Mouse (Mus musculus) heart, adult 2 months (tissue): ENCODE measurements around the gene Golga4. TPM values are rescaled to one million over a fixed set of nuclear protein-coding genes. Genes with fewer than 3 reads are reported as not detected.
A peak's percentile ranks its signal among the peaks of the same experiment; 100 is the strongest.

Experiments
- DNase-seq, 2 experiments: peaks; one replicate each; pipeline ENCODE4 v3.0.0; 2021
- H3K27ac ChIP-seq: fragments of 200-600 bp; 2 replicates; pipeline ENCODE4 v1.8.1; 2022
- H3K27me3 ChIP-seq: fragments of 200-500 bp; 2 replicates; pipeline ENCODE4 v1.6.1; 2012; ENCODE audit warnings: mild to moderate bottlenecking, low read length, inconsistent platforms, mixed read lengths; ENCODE audit not compliant: control insufficient read depth, insufficient read depth
- H3K36me3 ChIP-seq: fragments of 200-500 bp; 2 replicates; pipeline ENCODE4 v1.6.1; 2012; ENCODE audit warnings: low read length, inconsistent platforms; ENCODE audit not compliant: control insufficient read depth, insufficient read depth
- H3K4me1 ChIP-seq: fragments of 200-500 bp; 2 replicates; pipeline ENCODE4 v1.6.1; 2011; ENCODE audit warnings: low read length; ENCODE audit not compliant: control insufficient read depth, insufficient read depth
- H3K4me3 ChIP-seq: fragments of 200-600 bp; 2 replicates; pipeline ENCODE4 v1.8.1; 2022
- H3K79me2 ChIP-seq: fragments of 200-500 bp; replicated peaks from 2 replicates; pipeline ENCODE4 v1.6.1; 2012; ENCODE audit warnings: mild to moderate bottlenecking, inconsistent platforms, low read length, moderate library complexity, mixed read lengths; ENCODE audit not compliant: control insufficient read depth, insufficient read depth
- H3K9ac ChIP-seq: fragments of 200-500 bp; 2 replicates; pipeline ENCODE4 v1.6.1; 2012; ENCODE audit warnings: low read depth, mild to moderate bottlenecking, control low read depth, inconsistent platforms, low read length, mixed read lengths
- CTCF ChIP-seq: fragments of 200-600 bp; IDR thresholded peaks from 2 replicates; pipeline ENCODE4 v1.8.1; 2022; ENCODE audit warnings: antibody characterized with exemption, mild to moderate bottlenecking, moderate library complexity
- EP300 ChIP-seq: fragments of 200-500 bp; IDR thresholded peaks from 2 replicates; pipeline ENCODE4 v1.6.1; 2011; ENCODE audit warnings: low read depth, low read length, control low read depth; ENCODE audit not compliant: insufficient read depth
- POLR2A ChIP-seq: fragments of 200-500 bp; IDR thresholded peaks from 2 replicates; pipeline ENCODE4 v1.6.1; 2011; ENCODE audit warnings: mild to moderate bottlenecking, low read depth, low read length, control low read depth; ENCODE audit not compliant: insufficient read depth
- WGBS: fragments of 180-500 bp; shearing (Covaris S2); methylation state at CpG from one replicate; pipeline ENCODE4 v1.1.7; 2018; 5-methylcytosine and 5-hydroxymethylcytosine counted together
- intact Hi-C: fragments of 180-260 bp; cut with DNase I; formaldehyde crosslinking; loops from one replicate; pipeline ENCODE4 v1.15.1; 2025
- polyA plus RNA-seq: library from polyadenylated mRNA; depleted of rRNA; stranded (reverse); fragments of >200 nt; gene quantifications from 2 replicates; pipeline ENCODE4 v1.2.3, GENCODE M21; 2012
- total RNA-seq, 2 experiments: library from RNA; stranded (reverse); gene quantifications; 2 replicates each; pipeline ENCODE4 v1.2.3; 2021

Golga4 gene
- total and polyA plus RNA-seq, 3 experiments = 34.4 to 420 (median 350) TPM

DNA sequence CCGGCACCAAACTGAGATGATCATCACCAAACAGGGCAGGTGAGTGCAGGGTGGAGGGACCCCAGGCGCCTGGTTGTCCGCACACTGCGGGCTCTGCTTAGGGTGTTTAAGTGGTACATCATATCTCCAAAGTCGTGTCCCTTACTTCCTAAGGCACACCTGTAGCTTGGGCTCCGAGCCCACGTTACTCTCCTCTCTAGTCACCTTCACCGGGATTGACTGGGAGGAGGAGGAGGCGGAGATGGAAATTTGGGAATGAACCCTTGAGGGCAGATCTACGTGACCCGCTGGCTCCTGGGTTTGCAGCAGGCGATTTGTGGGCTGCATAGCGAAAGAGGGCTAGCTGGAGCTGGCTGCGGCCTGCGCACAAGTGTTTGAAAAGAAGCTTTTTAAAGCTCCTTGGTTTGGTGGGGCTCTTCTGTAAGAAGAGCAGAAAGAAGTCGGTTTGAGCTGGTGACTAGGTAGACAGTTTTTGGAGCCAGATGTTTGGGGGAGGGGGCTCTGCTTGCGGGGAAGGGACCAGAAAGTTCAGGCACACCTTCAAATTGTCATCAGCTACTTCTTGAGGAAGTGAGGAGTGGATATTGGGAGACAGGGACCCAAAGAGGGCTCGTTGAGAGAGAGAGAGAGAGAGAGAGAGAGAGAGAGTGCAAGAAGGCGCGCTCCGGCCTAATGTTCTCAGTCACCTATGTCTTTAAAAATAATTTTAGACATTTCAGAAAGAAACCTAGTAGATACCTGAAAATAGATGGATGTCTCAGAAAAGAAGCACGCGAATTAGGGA lies 26.4 kb upstream of the Golga4 start:
- H3K27ac ChIP-seq = no peak overlapping the region
- no peak overlapping the region for H3K4me3 ChIP-seq
- no peaks in the 10 kb centered on the region for H3K36me3 ChIP-seq
- WGBS = 31% methylated on average over 23 of the region's 23 CpGs
- H3K9ac ChIP-seq = no peak overlapping the region
- H3K27me3 ChIP-seq = peaks cover 33% of the 10 kb centered on the region
- DNase-seq = no peak
- H3K4me1 ChIP-seq = peaks cover 4% of the 10 kb centered on the region
- intact Hi-C loops = no loop called here
- TF ChIP-seq CTCF (no peak), EP300 (no peak), POLR2A (no peak)
- no peaks in the 10 kb centered on the region for H3K79me2 ChIP-seq

GRCm38 (mm10) chr9:118480292-118480690 lies 25.8 kb upstream of the Golga4 start:
- H3K27me3 ChIP-seq = peaks cover 33% of the 10 kb centered on the region
- no peak overlapping the region for H3K9ac ChIP-seq
- intact Hi-C loops = no loop called here
- no peak overlapping the region for H3K27ac ChIP-seq
- WGBS = 31% methylated on average over 14 of the region's 14 CpGs
- DNase-seq = no peak
- H3K4me3 ChIP-seq = no peak overlapping the region
- H3K4me1 ChIP-seq = peaks cover 4% of the 10 kb centered on the region
- no peaks in the 10 kb centered on the region for H3K79me2 ChIP-seq
- TF ChIP-seq POLR2A (no peak), EP300 (no peak), CTCF (no peak)
- no peaks in the 10 kb centered on the region for H3K36me3 ChIP-seq

- peaks cover 4% of the 10 kb centered on the region for H3K4me1 ChIP-seq
- peaks cover 36% of the 10 kb centered on the region for H3K27me3 ChIP-seq
- WGBS = 75% methylated on average over 10 of the region's 10 CpGs
- no peaks in the 10 kb centered on the region for H3K79me2 ChIP-seq
- no peak overlapping the region for H3K9ac ChIP-seq
- DNase-seq = no peak
- intact Hi-C loops = no loop called here
- H3K4me3 ChIP-seq = no peak overlapping the region
- no peak overlapping the region for H3K27ac ChIP-seq
- no peaks in the 10 kb centered on the region for H3K36me3 ChIP-seq
- TF ChIP-seq POLR2A = no peak
- TF ChIP-seq CTCF = no peak
- no peak for TF ChIP-seq EP300
These were observed 23.9 kb upstream of the Golga4 start for GRCm38 (mm10) chr9:118482210-118482609.

DNA sequence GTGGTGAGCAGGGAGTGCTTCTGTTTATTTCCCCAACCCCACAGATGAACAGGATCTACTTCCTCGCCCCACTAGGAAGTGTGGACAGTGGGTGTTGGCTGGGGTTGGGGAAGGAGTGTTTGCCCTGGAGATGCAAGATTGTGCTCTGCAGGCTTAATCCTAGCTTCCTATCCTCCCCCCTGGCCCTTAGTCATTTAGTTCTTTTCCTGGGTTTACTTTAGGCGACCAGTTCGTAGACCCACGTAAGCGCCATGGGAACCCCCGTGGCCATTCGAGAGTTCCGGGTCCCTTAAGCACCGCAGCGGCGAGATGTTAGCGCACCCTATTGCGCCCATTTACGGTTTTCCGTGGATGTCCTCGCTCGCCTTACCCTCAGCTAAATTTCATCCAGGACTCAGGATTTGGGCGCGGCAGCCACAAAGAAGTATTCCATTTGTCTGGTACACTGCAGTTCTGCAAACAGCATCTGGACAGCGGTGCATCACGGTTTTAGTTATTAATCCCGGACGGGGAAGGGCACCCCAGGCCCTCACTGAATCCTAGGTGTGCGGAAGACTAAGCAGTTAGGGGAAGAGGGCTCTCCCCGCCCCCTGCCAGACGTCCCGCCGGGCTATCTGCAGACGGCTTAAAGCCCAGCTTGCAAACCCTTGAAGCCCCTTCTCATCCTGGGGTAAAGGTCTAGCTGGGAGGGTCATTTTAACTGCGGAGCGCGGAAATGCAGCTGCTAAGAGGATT lies 19.5 kb upstream of the Golga4 start:
- Histone ChIP-seq H3K36me3 (no peaks in the 10 kb centered on the region), H3K27ac (no peak overlapping the region), H3K79me2 (no peaks in the 10 kb centered on the region), H3K4me3 (no peak overlapping the region), H3K27me3 (peaks cover 13% of the 10 kb centered on the region), H3K4me1 (no peaks in the 10 kb centered on the region; the same call in 1 of the 2 replicates), H3K9ac (no peak overlapping the region)
- no peak for TF ChIP-seq CTCF
- no peak for TF ChIP-seq EP300
- no peak for TF ChIP-seq POLR2A
- no peak for DNase-seq
- WGBS = 11% methylated on average over 32 of the region's 32 CpGs
- intact Hi-C loops = loop anchor here (5.0 kb wide), 1 partner anchor 334 kb away; the partner anchor contains the start of gene Cmc1

DNA sequence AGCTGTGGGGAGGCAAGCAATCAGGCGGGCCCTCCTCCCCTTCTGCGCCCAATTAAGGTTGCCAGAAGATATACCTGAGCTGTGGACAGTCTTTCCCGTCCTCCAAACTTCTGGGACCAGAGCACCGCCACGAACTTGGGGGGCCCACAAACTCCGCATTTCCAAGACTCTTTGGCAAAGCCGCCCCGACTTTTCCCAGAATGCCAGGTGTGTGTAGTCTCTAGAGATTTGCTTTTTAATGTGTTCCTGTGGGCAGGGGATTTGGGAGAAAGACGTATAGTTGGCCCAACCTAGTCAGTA lies 19.0 kb upstream of the Golga4 start:
- no peak for TF ChIP-seq POLR2A
- TF ChIP-seq CTCF = no peak
- no peak for TF ChIP-seq EP300
- H3K36me3 ChIP-seq = no peaks in the 10 kb centered on the region
- H3K4me3 ChIP-seq = no peak overlapping the region
- H3K4me1 ChIP-seq = no peaks in the 10 kb centered on the region; the same call in 1 of the 2 replicates
- peaks cover 13% of the 10 kb centered on the region for H3K27me3 ChIP-seq
- H3K79me2 ChIP-seq = no peaks in the 10 kb centered on the region
- H3K27ac ChIP-seq = no peak overlapping the region
- intact Hi-C loops = loop anchor here (5.0 kb wide), 1 partner anchor 335 kb away; the partner anchor contains the start of gene Cmc1
- no peak overlapping the region for H3K9ac ChIP-seq
- WGBS = 11% methylated on average over 9 of the region's 9 CpGs
- no peak for DNase-seq

DNA sequence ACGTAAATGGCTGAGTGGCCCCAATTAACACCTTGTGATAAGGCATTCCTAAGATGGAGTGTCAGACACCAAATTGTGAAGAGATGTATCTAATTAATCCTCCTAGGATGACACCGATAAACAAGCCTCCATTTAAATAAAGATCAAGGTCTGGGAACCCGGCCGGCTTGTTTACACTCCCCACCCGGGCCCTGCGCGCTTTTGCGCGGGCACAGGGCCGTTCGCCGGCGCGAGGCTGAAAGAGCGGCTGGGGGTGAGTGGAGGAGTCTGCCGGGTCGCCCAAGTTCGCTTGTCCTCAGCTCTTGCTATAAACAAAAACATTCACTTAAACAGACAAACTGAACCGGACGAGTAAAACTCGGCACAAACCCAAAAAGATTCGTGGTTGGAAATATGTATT lies 18.4 kb upstream of the Golga4 start:
- Histone ChIP-seq H3K4me3 (peak overlapping the region; percentile 29), H3K79me2 (no peaks in the 10 kb centered on the region), H3K27me3 (peaks cover 13% of the 10 kb centered on the region), H3K27ac (no peak overlapping the region), H3K9ac (no peak overlapping the region), H3K4me1 (no peaks in the 10 kb centered on the region; the same call in 1 of the 2 replicates), H3K36me3 (no peaks in the 10 kb centered on the region)
- intact Hi-C loops = loop anchor here (5.0 kb wide), 1 partner anchor 335 kb away; the partner anchor contains the start of gene Cmc1
- TF ChIP-seq POLR2A (no peak), CTCF (no peak), EP300 (no peak)
- DNase-seq = peak; percentile 17 to 39
- WGBS = 9% methylated on average over 22 of the region's 22 CpGs
